Mouse (Mus musculus): ENCODE measurements around the gene Gtf2ird2.

- TF ChIP-seq CTCF (IDR thresholded peaks at IDR 0.05; ENCODE audit: borderline replicate concordance, control insufficient read depth, extremely low read depth, insufficient read depth, low read length, poor library complexity) (no peak), POLR2A (IDR thresholded peaks at IDR 0.05; ENCODE audit: control insufficient read depth, extremely low read depth, insufficient read depth, low read length, poor library complexity) (no peak)
Observed at GRCm38 (mm10) chr5:134268751-134269150, 84.9 kb downstream of the Gtf2ird2 start.

Data from thymus, adult 2 months (tissue).